10 mouse cellular contexts compared by ENCODE assay signal in genomic region chr6:38065501-38066122, GRCm38 (mm10). TPM values are rescaled to one million over a fixed set of nuclear protein-coding genes. Genes with fewer than 3 reads are reported as not detected.
DNase-seq lines count a peak whose midpoint lies in the region; ATAC-seq lines count a peak whose summit lies in the region.
"Had no signal": no experiment of that assay in that cellular context is flagged by ENCODE, and none has a peak within 500 bp of the region (broad histone marks: within the 10 kb centered on the region; RNA-seq: fewer than 3 reads in every experiment).

No protein-coding gene starts in this region.

- peak; percentile 55; the same call in 1 of the 2 replicates for ATAC-seq in kidney, embryonic 16.5 days (ENCODE audit: low FRiP score, low TSS enrichment)
- ATAC-seq in hindbrain, embryonic 15.5 days (ENCODE audit: low FRiP score, low read depth) = peak; percentile 72
- ATAC-seq in megakaryocyte progenitor cell, adult 5-6 weeks (replicated peaks; ENCODE audit: poor library complexity) = peak; percentile 62

- no peaks in the 10 kb centered on the region for H3K36me3 ChIP-seq in kidney, embryonic 16.5 days (ENCODE audit: insufficient read depth, low read length)
- H3K36me3 ChIP-seq in hindbrain, embryonic 15.5 days = no peaks in the 10 kb centered on the region
- H3K36me3 ChIP-seq: G1E had no signal

- no peak overlapping the region for H3K4me3 ChIP-seq in kidney, embryonic 16.5 days (ENCODE audit: low read length)
- H3K4me3 ChIP-seq in hindbrain, embryonic 15.5 days = no peak overlapping the region

- no peak overlapping the region for H3K4me2 ChIP-seq in kidney, embryonic 16.5 days (replicated peaks; ENCODE audit: low read depth, low read length)
- H3K4me2 ChIP-seq in hindbrain, embryonic 15.5 days = no peak overlapping the region

- H3K27me3 ChIP-seq in kidney, embryonic 16.5 days (ENCODE audit: insufficient read depth, low read length) = no peaks in the 10 kb centered on the region
- H3K27me3 ChIP-seq in hindbrain, embryonic 15.5 days = no peaks in the 10 kb centered on the region

- no peak for DNase-seq in kidney, adult 11 months
- DNase-seq in cerebellum, adult 9-10 months = peak; percentile 21
- no peak for DNase-seq in adrenal gland, postnatal 14 days
- DNase-seq in kidney, postnatal 14 days = no peak
- DNase-seq in adrenal gland, adult 18-20 months (ENCODE audit: low spot score in 2 of 2) = no peak

- 67% methylated on average over 11 of the region's 11 CpGs for WGBS in kidney, embryonic 16.5 days
- 68% methylated on average over 11 of the region's 11 CpGs for WGBS in hindbrain, embryonic 15.5 days

- peaks cover 17% of the 10 kb centered on the region for H3K9me3 ChIP-seq in kidney, embryonic 16.5 days (ENCODE audit: low read length)
- H3K9me3 ChIP-seq in hindbrain, embryonic 15.5 days = no peaks in the 10 kb centered on the region

- H3K9ac ChIP-seq in kidney, embryonic 16.5 days (replicated peaks; ENCODE audit: low read length) = no peak overlapping the region
- H3K9ac ChIP-seq in hindbrain, embryonic 15.5 days = no peak overlapping the region

- H3K27ac ChIP-seq in kidney, embryonic 16.5 days (ENCODE audit: low read length) = no peak overlapping the region
- peak overlapping the region; percentile 21; the same call in 1 of the 2 replicates for H3K27ac ChIP-seq in hindbrain, embryonic 15.5 days (replicated peaks)

- peaks cover 10% of the 10 kb centered on the region for H3K4me1 ChIP-seq in kidney, embryonic 16.5 days (ENCODE audit: insufficient read depth, low read length)
- peaks cover 11% of the 10 kb centered on the region for H3K4me1 ChIP-seq in hindbrain, embryonic 15.5 days (replicated peaks)

RNA-seq across cellular contexts. Expression of gene Svopl, which starts 18.8 kb away (rescaled TPM):
- 15.6 and 16.5 TPM in 2 replicates for polyA plus RNA-seq in kidney, embryonic 16.5 days (2015; fragmentation: Nextera tagmentation; extraction: Ambion mirVana)
- 0.93 and 0.96 TPM in 2 replicates for polyA plus RNA-seq in hindbrain, embryonic 15.5 days (2015; fragmentation: Nextera tagmentation; extraction: Ambion mirVana)
- not detected in 2 replicates for total RNA-seq in megakaryocyte progenitor cell, adult 5-6 weeks (2015)
- not detected in 2 replicates for total RNA-seq in megakaryocyte progenitor cell, adult 5-6 weeks (2017)
- 4.4 and 5.3 TPM in 2 replicates for total RNA-seq in adrenal gland, postnatal 14 days (2021)
- 1 to 10 TPM in 1 of 2 experiments, under 1 TPM in 1; 0.96 to 1.7 TPM for total RNA-seq in adrenal gland, adult 18-20 months (2021)
- total RNA-seq: G1E had no signal
- polyA plus RNA-seq: G1E had no signal

RNA-seq across cellular contexts. Expression of gene Tmem213, which starts 43.4 kb away (rescaled TPM):
- polyA plus RNA-seq in kidney, embryonic 16.5 days (2015; fragmentation: Nextera tagmentation; extraction: Ambion mirVana) = 69.8 and 72.7 TPM in 2 replicates
- polyA plus RNA-seq in hindbrain, embryonic 15.5 days (2015; fragmentation: Nextera tagmentation; extraction: Ambion mirVana) = not detected in 2 replicates
- not detected in 2 replicates for total RNA-seq in megakaryocyte progenitor cell, adult 5-6 weeks (2015)
- total RNA-seq in megakaryocyte progenitor cell, adult 5-6 weeks (2017) = not detected in 2 replicates
- total RNA-seq in adrenal gland, postnatal 14 days (2021) = not detected in 2 replicates
- not detected for total RNA-seq in adrenal gland, adult 18-20 months (2021)
- total RNA-seq: G1E; heart, adult 18-20 months had no signal
- polyA plus RNA-seq: G1E had no signal

RNA-seq across cellular contexts. Expression of gene Atp6v0a4, which starts 58.8 kb away (rescaled TPM):
- polyA plus RNA-seq in kidney, embryonic 16.5 days (2015; fragmentation: Nextera tagmentation; extraction: Ambion mirVana) = 21.8 and 28.9 TPM in 2 replicates
- 0.49 and 0.54 TPM in 2 replicates for polyA plus RNA-seq in hindbrain, embryonic 15.5 days (2015; fragmentation: Nextera tagmentation; extraction: Ambion mirVana)
- not detected in 2 replicates for total RNA-seq in megakaryocyte progenitor cell, adult 5-6 weeks (2015)
- total RNA-seq in megakaryocyte progenitor cell, adult 5-6 weeks (2017) = not detected in 2 replicates
- 4.1 TPM in 2 replicates for total RNA-seq in adrenal gland, postnatal 14 days (2021)
- 1 to 10 TPM in 1 of 2 experiments, under 1 TPM in 1; 0.86 to 2.0 TPM for total RNA-seq in adrenal gland, adult 18-20 months (2021)
- total RNA-seq: G1E had no signal
- polyA plus RNA-seq: G1E had no signal
